Mouse (Mus musculus): Measurements from ENCODE around the gene Pfdn4. TPM values are rescaled to one million over a fixed set of nuclear protein-coding genes. Genes with fewer than 3 reads are reported as not detected.

The Pfdn4 gene
- 42.3 TPM for polyA plus RNA-seq (2014; fragmentation: Illumina TruSeq; extraction: RNeasy Lipid Tissue Mini Kit (QIAGEN cat#74804); ENCODE audit: low read depth, low replicate concordance)

DNA sequence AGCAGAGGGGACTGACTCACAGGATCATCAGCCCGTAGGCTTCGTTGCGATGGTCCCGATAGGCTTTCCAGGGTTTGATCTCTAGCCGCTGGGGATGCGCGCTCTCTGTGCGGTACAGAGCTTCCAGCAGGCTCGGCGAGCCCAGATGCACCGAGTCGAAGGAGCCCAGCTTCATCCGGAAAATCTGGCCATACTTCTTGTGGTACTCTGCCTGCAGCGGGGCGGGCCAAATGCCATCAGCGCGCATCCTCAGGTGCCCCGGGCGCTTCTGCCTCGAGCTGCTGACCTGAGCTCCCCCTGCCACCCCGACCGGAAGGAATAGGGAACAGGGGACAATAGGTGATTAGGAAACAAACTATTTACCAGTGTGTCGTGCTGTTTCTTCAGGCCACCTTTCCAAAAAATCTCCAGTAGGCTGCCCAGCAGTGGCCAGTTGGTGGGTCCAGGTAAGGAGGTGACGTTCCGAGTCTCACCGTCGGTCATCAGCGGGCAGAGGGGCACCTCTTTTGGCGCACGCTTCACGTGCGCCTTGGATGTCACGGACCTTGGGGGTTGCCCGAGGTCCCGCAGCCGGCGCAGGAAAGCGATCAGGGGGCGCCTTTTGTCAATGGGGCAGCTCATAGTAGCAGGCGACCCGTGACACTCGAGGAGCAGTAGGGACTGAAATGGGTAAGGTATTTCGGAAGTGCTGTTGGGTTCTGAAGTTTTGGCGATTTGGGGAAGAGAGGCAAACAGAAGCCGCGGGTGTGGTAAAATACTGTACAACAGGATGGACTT lies at the start of gene Pfdn4:
Gene Pfdn4, plus strand, starts transcription at position 275 of the 777 bp plus-strand sequence.

DNA sequence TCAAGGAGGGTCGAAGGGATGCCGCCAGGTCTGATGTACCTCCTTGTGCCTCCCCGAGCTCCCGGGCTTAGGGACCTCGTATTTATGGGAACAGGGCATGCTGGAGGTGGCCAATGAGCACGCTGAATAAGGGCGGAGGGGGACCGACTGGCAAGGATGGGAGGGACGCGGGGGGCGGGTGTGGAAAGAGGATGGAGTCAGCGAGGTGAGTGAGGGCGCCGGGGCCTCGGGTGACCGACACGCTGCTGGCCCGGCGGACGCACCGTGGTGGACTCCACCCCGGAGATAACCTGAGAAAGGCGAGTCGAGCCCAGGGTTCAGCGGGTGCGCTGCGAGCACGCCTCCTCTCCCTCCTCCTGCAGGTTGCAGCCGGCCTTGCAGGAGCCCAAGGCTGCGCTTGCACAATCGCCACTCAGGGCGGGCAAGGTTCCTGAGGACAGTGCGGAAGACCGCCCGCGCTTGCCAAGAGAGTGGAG lies 901 bp downstream of the Pfdn4 start, which contains the start of gene Cyp24a1:
Gene Cyp24a1, minus strand, starts transcription at position 55 of the 476 bp plus-strand sequence.

Other genes starting within 250 kb of the Pfdn4 start
- 151 TPM for gene Bcas1, start 68.6 kb upstream of the Pfdn4 start, polyA plus RNA-seq (2014; fragmentation: Illumina TruSeq; extraction: RNeasy Lipid Tissue Mini Kit (QIAGEN cat#74804); ENCODE audit: low read depth, low replicate concordance)
- gene Cyp24a1, start 717 bp downstream of the Pfdn4 start, polyA plus RNA-seq (2014; fragmentation: Illumina TruSeq; extraction: RNeasy Lipid Tissue Mini Kit (QIAGEN cat#74804); ENCODE audit: low read depth, low replicate concordance): not detected
- not detected for gene 4930470P17Rik, start 105.6 kb downstream of the Pfdn4 start, polyA plus RNA-seq (2014; fragmentation: Illumina TruSeq; extraction: RNeasy Lipid Tissue Mini Kit (QIAGEN cat#74804); ENCODE audit: low read depth, low replicate concordance)
- 0.47 TPM for gene Dok5, start 235.4 kb downstream of the Pfdn4 start, polyA plus RNA-seq (2014; fragmentation: Illumina TruSeq; extraction: RNeasy Lipid Tissue Mini Kit (QIAGEN cat#74804); ENCODE audit: low read depth, low replicate concordance)

Measured in sigmoid colon, adult 10 weeks (tissue).